Mouse (Mus musculus): ENCODE data around the gene Tsc2.

GRCm38 (mm10) chr17:24548921-24549617 is 83.4 kb downstream of the Tsc2 start:
- TF ChIP-seq POLR2A (IDR thresholded peaks at IDR 0.05; ENCODE audit: low read depth, low read length) (no peak), POLR2AphosphoS2 (IDR thresholded peaks at IDR 0.05; ENCODE audit: low read depth, low read length) (no peak), ZMIZ1 (IDR thresholded peaks at IDR 0.05; ENCODE audit: low read depth, low read length) (no peak), CTCF (conservative IDR thresholded peaks at IDR 0.05 in 1 of 2, IDR thresholded peaks at IDR 0.05 in 1 of 2; ENCODE audit: low read depth in 2 of 2, low read length in 2 of 2) (no peak), TCF12 (IDR thresholded peaks at IDR 0.05; ENCODE audit: low read depth, low read length) (no peak), ZC3H11A (IDR thresholded peaks at IDR 0.05; ENCODE audit: low read depth, low read length) (no peak), MAFK (IDR thresholded peaks at IDR 0.05; ENCODE audit: insufficient replicate concordance, low read length) (no peak; the same call in 1 of the 2 replicates), SMC3 (IDR thresholded peaks at IDR 0.05; ENCODE audit: low read depth, low read length) (no peak), EP300 (IDR thresholded peaks at IDR 0.05; ENCODE audit: low read length) (no peak), UBTF (IDR thresholded peaks at IDR 0.05; ENCODE audit: low read depth, low read length) (no peak)
